Mouse (Mus musculus): ENCODE measurements around the gene Pten.

Gene Pten

DNA sequence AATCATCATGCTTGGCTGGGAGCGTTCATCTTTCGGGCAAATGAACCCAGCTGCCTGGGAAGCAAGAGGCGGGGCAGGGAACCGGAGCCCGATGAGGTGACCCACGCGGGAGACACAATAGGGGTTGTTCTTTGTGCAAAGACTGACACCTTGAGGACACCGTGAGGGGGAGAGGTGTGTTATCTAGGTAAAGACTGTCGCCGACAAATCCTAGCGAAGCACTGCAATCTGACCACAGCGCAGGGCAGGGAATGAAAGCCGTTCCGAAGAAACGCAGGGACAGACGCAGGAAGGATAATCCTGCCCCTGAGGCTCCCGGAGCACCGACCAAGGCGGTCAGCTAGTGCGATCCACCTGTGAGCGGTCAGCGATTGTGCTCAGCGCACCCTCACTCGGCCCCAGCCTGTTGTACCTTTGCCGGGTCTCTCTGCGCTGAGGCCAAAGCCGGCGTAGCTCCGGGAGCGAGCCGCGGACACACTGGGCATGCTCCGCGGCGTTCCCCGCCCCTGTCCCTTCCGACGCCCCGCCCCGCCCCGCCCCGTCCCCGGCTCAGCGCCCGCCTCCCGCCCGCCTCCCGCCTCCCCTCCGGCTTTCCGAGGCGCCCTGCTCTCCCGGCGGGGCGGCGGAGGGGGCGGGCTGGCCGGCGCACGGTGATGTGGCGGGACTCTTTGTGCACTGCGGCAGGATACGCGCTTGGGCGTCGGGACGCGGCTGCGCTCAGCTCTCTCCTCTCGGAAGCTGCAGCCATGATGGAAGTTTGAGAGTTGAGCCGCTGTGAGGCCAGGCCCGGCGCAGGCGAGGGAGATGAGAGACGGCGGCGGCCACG, at the start of gene Pten:
TSS of gene Pten (plus strand) at position 598 of the 826 bp plus-strand sequence.
- DNase-seq, result peak; percentile 98 to 99

DNA sequence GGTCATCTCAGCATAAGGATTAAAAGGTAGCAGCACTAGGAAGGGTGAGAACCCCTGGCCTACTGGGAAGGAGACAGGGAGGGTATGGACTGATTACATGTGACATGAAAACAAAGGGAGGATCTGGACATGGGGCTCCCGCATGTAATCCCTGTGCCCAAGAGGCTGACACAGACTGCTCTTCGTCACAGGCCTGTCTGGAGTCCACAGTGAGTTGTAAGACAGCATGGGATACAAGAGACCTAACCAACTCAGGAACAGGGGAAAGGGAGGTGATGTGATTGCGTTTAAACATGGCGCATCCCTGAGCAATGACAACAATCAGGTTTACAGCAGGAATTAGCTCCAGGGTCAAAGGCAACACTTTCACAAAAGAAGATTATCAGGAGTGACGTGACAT, 48.3 kb upstream of the Pten start:
- DNase-seq, result no peak

DNA sequence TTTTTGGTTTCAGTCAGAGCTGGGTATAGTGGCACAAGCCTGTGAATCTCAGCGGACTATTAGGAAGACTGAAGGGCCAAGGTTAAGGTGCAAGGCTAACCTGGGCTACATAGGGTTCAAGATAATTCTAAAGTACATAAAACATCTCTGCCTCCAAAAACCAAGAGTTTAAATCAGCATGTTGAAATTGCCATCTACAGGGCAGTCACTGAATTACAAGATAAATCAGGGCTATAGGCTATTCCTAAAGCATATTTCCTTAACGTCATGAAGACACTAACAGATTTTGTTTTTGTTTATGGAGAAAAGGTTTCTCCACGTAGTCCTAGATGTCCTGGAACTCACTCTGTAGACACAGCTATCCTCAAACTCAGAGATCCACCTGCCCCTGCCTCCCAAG, 47.0 kb upstream of the Pten start:
- DNase-seq, result peak; percentile 16 to 39

DNA sequence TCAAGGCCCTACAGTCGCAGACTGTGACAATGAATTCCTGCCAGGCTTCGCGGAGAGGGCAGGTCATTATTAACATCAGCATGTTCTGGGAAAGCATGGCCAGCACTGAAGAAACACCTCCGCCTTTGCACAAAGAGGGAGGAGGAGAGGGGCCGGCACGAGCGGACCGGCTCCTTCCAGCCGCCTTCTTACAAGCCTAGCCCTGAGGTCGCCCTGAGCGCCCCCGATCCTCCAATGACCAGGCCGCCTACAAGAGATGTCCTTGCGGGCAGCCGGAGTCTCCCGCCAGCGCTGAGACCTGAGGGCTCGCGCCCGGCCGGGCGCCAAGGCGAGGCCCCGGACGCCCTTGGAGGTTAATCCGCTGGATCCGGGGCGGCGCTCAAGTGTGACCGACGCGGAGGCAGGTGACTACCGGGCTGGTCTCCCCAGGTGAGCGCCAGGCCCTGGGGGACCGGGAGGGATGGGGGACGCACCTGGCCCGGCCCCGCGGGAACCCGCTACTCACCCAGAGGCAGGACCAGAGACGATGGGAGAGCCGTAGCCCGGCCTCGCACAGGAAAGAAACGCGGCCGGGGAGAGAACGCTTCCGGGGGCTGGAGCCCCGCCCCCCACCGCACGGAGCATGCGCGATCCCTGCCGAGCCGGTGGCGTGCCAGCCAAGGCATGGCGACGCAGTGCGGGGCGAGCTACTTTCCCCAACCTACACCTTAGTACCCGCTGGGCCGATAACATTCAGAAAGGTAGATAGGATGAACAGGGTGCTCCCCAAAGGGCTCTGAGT, 45.3 kb upstream of the Pten start:
- DNase-seq, result peak; percentile 98

DNA sequence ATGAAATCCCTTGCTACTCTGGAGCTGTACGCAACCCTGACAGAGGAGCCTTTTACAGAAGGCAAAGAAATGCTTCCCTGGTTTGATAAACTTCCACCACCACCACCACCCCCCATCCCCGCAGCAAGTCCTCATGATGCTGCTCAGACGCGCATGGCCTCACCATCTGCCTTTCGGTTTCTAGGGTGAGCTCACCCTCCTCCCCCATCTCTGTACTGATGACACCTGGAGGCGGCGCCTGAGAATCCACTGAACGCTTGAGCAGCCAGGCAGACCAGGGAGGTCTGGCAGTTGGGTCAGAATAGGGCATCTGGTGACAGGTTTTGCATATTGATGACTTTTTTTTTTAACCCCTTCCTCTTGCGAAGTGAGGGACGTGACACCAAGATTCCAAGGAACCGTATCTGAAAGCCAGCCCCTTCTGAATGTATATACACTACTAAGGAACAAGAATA, 44.7 kb upstream of the Pten start:
- DNase-seq, result peak; percentile 92 to 94

DNA sequence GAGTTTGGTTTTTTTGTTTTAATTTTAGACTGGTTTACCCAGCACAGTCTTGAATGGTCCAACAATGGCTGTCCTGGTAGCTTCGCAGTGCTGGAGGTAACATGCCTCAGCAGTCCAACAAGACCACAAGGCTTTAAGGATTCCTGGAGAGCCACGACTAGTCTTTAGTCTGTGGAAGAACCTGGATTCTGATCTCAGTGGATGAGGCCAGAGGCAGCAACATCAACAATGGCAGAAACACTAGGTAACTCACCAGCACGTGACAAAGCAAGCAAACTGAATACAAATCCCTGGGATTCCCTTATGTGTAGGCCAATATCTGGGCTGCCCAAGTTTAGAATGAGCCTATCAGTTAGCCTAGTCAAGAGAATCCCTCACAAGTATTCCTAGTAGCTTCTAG, 43.8 kb upstream of the Pten start:
- DNase-seq, result peak in 1 of 2 experiments; percentile 28

DNA sequence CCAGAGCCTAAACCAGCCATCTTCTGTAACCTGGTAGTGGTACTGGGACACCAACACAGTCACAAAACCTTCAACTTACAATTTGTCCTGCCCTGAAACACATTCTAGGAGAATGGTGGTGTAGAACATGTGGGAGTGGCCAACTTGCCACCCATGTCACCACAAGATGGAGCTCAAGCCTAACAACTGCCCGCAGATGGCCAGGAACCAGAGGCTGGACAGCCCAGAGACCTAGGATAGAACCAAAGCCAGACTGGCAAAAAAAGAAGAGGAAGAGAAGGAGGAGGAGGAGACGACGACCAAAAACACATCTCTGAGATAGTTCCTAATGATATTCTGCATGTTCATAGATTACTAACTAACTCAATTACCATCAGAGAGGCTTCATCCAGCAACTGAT, 42.1 kb upstream of the Pten start:
- peak; percentile 90 to 91 for DNase-seq

DNA sequence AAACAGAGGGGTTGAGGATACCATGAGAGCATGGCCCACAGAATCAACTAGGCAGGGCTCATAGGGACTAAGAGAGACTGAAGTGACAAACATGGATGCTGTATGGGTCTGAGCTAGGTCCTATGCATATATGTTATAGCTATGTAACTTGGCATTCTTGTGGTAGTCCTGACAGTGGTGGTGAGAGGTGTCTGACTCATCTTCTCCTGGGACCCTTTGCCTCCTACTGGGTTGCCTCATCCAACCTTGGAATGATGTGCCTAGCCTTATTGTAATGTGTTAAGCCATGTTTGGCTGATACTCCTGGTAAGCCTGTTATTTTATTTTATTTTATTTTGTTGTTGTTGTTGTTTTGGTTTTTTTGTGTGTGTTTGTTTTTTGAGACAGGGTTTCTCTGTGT, 41.6 kb upstream of the Pten start:
- no peak for DNase-seq

DNA sequence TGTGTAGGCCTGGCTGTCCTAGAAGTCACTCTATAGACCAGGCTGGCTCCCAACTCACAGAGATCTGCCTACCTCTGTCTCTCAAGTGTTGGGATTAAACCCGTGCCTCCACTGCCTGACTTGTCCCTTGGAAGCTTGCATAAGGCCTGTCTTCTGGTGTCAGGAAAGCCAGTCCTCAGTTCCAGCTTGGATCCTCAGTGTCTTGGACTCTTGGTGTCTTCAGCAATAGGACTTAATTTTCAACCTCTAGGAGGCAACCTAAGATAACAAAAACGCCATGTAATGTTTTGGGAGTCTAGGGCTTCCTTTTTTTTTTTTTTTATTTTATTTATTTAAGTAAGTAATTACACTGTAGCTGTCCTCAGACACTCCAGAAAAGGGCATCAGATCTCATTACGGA, 39.7 kb upstream of the Pten start:
- DNase-seq, result peak in 1 of 2 experiments; percentile 21

DNA sequence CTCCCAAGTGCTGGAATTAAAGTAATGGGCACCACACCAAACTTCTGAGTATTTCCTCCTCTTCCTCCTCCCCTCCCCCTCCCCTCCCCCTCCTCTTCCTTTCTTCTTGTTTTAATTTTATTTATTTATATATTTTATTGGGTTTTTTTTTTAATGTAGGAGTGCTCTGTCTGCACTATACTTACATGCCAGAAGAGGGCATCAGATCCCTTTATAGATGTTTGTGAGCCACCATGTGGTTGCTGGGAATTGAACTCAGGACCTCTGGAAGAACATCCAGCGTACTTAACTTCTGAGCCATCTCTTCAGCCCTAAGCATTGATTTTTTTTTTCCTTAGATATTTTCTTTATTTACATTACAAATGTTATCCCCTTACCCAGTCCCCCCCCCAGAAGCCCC, 37.0 kb upstream of the Pten start:
- DNase-seq, result no peak

DNA sequence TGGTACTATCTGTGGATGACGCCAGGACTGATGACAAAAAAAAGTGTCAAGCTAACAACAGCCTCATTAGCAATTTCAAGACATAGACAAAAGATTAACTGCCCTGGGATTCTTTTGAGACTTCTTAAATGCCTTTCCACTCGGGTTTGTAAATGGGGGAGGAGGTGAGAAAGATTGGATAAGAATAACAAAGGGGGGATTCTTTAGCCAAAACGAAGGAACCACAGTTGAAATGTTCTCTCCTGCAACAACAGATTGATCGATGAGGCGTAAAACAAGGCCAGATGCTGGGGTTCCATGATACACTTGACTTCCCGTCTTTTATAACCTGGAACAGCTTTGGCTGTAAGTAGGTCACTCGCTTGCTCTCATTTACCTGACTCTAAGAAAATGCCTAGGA, 33.5 kb upstream of the Pten start:
- DNase-seq, result peak in 1 of 2 experiments; percentile 8

DNA sequence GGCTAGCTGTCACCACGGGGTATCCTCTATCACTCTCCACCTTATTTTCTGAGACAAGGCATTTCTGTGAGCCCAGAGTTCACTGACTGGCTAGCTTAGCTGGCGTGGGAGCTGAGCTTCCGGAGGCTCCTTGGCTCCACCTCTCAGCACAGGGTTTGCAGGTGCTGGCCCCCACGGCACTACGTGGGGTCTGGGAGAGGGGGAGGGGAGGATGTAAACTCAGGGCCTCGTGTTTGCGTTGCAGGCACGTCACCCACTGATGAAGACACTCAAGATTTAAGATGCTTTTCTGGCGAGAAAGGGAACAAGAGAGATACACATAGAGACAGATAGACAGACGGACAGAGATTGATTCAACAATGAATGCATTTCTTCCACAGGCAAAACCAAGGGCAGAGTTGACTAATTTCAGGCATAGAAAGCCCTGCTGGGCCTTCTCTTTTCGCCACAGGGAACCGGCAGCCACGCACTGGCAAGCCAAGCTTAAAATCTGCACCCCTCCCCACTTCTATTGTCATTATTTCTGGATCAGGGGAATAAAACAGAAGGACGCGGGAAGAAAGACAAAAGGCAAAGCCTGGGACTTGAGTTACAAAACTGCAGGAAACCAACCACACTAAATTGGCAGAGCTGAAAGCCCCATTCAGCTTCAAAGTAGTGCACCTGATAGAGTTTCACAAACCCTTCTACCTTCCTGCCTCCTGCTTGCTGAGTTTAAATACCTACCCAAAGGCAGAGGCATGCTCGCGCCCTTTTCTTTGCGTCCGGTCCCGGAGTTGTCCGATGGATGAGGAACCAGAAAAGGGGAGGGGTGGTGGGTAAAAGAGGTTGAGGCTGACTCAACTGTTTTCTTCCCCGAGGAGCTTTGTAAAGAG, 30.6 kb upstream of the Pten start:
- DNase-seq, result peak; percentile 41 to 50

DNA sequence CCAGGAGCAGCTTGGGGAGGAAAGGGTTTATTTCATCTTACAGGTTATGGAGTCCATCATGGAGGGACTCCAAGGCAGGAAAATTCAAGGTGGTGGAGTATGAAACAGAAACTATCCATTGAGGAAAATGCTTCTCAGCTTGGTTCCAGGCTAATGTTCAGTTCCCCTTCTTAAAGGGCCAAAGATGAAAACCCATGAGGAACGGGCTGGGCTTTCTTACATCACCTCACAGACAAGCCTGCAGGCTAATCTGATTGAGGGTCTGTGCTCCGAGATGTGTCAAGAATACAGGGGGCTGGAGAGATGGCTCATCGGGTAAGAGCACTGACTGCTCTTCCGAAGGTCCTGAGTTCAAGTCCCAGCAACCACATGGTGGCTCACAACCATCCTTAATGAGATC, 27.5 kb upstream of the Pten start:
- no peak for DNase-seq

DNA sequence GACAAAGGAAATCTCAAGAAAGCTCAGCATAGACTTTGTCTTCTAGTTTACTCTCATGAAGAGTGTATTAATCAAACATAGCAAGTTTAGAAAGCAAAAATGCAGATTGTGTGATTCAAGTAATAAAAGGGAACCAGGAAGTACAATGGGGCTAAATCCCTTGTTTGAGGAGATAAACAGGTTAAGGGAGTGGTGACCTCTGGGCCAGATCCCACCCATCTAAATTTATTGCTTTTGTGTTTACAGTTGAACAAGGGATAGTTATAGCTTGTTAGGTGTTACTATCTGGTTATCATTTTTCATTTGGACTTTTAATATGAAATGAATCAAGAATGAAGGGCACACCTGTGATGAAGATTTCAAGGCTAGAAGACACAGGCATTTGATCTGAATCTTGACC, 24.4 kb upstream of the Pten start:
- DNase-seq, result no peak

DNA sequence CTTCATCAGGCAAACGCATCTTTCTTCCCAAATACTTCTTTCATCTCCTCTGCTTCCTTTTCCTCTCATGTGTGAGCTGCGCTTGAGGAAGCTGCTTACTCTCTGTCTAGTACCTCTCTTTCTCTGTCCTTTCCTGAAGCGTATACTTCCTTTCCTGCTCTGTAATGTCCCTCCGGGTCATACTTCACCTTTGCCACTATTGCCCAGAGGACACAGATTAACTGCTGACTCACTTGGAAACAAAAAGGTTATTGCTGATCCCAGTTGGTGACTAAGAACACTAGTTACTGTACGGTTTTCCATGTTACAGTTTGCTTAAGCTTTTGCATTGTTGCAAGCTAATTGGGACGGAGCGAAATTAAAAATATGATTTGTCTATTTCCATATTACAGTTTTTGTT, 19.5 kb upstream of the Pten start:
- no peak for DNase-seq

DNA sequence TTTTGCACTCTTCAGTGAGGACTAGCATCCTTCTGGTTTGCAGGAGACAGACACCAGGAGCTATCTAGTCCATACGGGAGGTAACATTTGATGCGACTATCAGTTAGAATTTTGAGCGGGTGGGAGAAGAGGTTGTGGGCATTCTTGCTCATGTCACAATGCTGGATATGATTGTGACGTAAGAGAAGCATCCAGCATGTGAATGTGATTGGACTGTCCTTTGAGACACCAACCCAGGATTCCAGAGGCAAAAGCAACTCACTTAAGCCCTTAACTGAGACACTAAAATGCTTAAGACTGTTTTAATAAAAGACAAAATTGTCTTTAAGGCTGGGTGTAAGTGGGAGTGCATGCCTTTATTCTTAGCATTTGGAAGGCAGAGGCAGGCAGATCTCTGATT, 17.6 kb upstream of the Pten start, which contains the start of gene Atad1:
TSS of gene Atad1 (minus strand) at position 101 of the 400 bp plus-strand sequence.
- no peak for DNase-seq

DNA sequence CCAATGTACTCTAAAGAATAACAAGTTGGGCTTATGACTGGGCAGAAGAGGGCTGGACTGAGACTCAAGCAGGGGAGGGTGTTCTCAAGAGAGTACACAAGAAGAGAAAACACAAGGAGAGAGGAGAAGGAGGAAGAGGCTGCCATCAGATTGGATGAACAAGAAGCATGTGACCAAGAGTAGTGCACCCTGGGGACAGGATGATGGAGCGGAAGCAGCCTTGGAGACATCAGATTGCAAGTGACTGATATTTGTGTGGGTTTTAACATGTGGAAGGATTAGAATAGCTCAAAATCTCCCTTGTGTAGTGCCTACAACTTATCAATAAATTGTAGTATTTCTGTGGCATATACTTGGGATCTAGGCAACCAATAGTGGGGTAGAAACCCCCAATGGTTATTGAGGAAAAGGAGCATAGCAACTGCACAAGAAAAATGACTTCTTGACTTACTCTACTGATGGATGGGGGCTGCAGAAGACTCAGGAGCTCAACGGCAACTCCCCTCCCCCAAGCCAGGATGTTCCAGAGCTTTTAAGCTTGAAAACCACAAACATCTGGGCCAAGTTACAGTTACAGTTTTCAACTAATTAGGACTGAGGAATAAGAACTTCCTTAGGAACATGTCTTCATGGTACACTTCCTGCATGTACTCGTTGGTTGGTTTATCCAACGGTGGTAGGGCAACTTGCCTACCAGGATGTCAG, 16.5 kb upstream of the Pten start:
- DNase-seq, result no peak

DNA sequence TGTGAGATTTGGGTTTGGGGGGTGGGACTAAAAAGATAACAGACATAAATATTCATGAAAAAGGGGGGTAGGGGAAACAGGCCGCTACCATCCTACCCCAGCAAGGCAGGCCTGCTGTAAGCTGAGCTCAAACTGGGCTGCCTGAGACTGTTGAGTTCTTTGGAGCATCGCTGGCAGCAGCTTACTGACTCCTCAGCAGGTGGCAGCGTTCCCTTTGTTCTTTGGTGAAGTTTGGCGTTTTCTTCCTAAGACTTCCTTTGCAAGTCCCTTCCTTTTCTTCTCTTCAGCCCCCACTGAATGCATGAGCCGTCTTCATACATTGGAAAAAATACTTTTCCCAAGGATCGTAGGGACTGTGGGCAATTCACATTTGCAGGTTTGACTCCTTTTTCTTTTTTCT, 7.9 kb upstream of the Pten start:
- peak in 1 of 2 experiments; percentile 33 for DNase-seq

DNA sequence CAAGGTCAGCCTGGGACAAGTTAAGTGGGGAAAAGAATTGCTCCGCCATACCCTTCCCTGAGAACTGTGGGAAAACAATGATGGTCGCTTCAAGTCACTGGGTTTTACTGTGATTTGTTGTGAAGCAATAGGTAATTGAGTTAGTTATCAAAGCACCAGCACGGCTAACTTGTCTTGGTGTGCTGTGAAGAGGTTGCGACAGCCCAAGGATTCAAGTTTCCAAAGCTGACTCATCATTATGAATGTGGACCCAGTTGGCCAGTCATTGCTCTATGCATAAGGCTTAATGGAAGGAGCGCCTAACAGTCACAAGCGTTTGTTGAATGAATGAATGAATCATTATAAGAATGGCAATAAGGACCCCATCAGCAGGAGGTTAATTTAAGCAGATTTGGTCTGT, 4.9 kb upstream of the Pten start:
- DNase-seq, result no peak

DNA sequence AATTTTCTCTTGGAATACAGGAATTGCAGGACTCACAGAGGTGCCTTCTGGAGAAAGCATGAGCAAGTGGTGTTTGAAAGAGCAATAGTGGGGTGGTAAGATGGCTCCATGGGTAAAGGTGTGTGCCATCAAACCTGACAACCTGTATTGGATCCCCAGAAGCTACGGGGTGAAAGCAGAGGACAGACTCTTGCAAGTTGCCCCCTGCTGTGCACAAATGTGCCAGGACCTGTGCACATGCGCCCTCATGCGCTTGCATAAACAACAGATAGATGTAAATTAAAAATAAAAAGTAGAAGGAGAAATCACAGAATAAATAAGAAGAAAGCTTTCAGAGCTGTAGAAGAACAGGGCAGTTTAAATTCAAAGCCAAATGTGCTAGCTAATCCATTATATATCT, 3.9 kb upstream of the Pten start:
- peak; percentile 30 for DNase-seq

DNA sequence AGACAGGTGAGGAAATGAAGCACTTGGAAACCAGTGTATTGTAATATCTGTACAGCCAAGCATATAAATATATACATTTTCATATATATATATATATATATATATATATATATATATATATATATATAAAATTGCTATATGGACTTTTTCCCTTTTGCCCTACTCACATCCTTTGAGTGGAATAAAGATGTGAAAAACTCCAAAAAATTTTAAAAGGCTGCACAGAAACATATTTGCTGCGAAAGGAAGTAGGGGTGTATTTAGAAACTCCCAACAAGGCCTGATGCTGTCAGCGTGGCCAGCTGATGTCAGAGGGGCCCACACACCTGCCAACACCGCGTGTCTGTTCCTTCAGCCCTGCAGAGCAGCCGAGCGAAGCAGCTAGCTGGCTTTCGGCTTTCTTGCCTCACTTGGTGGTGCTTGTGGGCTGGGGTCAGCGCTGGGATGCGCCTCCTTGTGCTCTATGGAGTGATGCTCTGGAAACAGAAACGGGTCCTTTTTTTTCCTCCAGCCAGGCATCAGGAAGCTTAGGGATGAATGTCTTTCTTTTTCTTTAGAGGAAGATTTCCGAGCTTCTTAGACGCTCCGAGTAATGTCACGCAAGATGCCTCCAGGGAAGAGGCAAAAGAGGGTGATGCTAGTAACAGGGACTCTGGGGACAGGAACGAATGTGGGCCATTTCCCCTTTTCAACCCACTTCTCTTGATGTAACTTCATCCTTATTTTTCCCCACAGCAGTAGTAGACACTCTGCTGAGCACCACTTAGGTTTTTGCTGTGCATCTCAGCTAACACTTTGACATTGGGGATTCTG, 2.9 kb upstream of the Pten start:
- DNase-seq, result peak; percentile 53 to 55

Measured in cerebellum, postnatal 10 days (tissue).